Mouse (Mus musculus) layer of hippocampus, postnatal 25 days (tissue): ENCODE results near the gene Plekha6. TPM values are rescaled to one million over a fixed set of nuclear protein-coding genes. Genes with fewer than 3 reads are reported as not detected.

Experiments used
- DNase-seq, 2 experiments: peaks; one replicate each; pipeline ENCODE4 v3.0.0; 2022; ENCODE audit warnings: mixed read lengths in 2 of 2, low spot score in 1 of 2; ENCODE audit errors: extremely low spot score in 1 of 2
- total RNA-seq, 2 experiments: library from RNA; stranded (reverse); gene quantifications; 2 replicates each; pipeline ENCODE4 v1.2.3; 2021

The Plekha6 gene
- total RNA-seq, 2 experiments from 2014 or later: 34.4 to 52.1 TPM

DNA sequence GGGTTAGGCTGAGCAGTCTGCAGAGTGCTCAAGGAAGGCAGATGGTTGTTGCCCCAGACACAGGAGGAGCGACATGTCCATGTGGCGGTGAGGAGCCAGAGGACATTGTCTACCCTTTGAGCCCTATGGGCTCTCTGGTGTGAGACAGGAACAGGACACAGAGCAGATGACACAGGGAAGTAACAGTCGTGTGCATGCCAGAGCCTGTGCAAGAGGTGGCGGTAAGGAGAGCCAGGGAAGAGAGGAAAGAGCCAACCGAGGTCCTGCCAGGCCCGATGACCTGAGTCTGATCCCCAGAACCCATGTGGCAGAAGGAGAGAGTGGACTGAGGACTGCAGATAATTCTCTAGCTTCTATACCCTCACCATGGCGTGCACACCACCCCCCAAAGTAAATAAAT is 99.1 kb downstream of the Plekha6 start:
- no peak for DNase-seq

DNA sequence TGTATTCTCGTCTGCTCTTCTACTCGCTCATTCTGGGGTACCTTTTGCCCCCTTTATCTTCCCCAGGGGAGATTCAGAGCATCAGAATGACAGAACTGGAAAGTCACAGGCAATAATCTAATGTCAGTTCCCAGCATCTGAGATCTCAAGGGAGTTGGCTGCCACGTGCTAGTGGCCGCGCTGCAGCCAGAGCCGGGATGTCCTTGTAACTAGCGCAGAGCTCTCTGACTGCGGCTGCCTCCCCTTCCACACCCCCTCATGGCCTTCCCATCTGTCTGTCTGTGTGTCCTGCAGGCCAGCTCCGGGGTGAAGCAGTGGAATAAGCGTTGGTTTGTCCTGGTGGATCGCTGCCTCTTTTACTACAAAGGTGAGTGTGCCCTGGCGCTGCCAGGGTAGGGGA is 100.4 kb downstream of the Plekha6 start:
- no peak for DNase-seq

DNA sequence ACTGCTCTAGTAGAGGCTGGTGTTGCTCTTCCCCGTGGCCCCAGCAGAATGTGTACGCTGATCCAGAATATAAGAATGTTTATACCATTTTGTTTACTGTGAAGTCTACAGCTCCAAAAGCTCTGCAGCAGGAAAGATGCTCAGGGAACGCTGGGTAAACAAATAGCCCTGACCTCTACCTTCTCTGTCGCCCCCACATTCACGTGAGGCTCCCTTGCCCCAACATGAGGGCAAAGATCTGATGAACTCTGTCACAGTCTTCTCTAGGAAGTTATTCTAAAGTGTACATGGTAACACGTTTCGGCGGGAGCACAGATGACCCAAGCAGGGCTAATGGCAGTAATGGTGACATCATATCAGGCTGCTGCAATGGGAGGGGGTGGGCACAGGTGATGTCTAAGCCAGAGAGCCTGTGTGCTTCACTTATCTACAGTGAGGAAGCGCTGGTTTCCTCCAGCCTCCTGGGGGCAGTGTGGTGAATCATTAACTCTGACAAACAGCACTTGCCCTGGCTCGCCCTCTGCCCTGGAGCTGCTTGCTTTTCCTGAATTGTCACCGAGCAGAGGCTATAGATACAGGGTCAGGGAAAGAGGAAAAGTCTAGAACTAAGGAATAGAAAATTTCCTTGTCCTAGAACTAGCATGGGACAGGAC is 101.2 kb downstream of the Plekha6 start:
- no peak for DNase-seq

DNA sequence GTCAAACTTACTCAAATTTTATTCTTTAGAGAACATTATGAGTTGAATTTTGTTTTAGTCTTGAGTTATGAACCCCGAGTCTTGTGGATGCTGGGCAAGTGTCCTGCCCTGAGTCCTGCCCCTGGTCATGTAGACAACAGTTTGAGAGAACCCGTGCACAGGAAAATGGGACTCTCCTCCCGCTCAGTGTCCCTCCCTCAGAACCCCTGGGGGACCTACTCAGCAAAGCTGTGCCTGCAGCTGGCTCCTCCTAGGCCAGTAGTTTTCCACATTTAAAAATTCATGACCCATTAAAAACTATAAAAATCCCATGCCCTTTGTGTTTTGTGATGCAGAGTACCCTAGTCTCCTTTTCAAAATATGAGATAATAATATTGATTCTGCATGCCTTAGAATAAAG is 103.1 kb downstream of the Plekha6 start:
- DNase-seq: no peak

DNA sequence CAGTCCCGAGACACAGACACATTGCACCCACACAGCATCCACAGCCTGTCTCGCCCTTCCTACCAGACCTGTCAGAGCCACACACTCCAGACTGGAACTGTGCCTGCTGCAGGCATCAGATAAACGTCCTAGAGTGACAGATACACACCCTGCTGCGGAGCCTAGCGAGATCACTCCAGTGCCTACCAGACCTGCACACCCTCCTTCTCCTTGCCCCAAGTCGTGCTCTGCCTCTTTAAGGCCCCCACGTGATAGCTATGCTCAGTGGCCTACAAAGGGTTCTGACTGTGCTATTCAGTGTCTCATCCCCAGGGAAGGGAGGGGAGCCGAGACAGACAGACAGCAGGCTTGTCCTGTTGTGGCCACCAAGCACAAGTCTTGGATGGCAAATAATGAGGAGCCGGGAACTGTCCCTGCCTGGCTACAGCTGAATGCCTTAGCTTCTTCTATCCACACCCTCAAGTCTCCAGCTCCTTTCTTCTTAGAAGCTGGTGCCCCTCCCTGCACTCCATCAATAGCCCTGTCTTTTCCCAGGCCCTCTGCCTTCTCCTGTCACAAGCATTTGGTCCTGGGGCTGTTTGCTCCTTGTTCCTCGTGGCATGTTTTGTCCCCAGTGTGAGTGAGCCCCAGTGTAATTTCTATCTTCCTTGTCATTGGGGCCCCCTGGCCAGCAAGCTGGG is 103.9 kb downstream of the Plekha6 start:
- DNase-seq: peak; percentile 11 to 31

DNA sequence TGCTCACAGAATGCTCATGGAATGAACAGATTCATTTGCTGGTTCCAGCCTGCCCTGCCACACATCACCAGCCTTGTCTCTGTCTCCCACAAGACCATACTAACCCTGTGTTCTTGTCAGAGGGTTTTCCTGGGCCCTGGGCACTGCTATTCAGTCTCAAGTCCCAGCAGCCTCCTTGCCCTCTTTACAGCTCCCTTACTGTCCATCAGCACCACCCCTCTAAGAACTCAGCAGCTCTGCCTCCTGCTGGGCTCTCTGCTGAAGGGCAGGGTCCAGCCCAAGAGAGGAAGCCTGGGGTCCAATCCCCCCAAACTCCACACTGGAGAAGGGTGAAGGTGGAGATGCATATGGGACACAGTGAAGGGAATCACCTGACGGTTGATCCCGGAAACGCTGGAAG is 104.5 kb downstream of the Plekha6 start:
- DNase-seq: no peak

DNA sequence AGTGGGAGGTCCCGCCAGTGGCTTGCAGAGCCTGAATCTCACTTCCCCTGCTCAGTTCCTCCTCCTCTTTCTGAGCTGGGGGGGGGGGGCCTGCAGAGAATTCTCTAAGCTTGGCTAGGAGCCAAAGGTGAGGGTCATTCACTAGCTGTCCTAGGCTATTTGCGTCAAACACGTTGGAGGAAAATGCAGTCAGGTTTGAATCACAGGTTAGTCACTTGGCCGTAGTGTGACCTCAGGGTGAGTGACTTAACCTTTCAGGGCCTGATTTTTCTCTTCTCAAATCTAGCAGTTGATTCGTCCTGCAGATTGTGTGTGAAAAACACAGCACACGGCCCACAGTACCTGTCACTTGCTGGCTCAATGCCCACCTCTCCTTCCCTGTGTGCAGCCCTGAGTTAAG is 106.3 kb downstream of the Plekha6 start:
- no peak for DNase-seq

DNA sequence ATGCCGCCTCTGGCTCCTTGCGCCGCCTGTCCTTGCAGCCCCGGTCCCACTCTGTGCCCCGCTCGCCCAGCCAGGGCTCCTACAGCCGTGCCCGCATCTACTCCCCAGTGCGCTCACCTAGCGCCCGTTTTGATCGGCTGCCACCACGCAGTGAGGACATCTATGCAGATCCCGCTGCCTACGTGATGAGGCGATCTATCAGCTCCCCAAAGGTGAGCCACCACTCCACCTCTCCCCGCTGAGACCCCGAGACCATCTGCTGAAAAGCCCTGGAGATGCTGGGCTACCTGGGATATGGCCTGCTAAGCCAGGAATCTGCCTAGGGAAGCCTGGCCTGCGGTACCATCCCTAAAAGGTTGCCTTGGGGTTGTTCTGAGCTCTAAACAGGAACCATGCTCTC is 110.2 kb downstream of the Plekha6 start:
- no peak for DNase-seq

DNA sequence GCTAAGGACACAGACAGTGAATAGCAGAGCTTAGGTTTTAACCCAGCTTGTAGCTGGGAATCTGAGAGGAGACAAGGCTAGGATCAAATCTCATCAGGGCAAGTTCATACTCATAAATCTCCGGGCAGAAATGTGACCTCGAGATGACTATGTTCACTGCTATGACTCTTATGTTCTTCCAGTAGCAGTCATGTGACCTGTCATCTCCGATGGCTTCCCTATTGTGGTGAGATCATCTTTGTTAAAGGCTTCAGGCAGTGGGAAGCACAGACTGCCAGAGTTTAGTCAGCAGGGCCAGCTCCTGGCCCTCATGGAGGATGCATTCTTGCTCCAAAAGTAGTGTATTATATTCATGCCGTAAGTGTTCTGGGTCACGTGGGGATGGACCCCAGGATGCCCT is 113.0 kb downstream of the Plekha6 start:
- DNase-seq: no peak

DNA sequence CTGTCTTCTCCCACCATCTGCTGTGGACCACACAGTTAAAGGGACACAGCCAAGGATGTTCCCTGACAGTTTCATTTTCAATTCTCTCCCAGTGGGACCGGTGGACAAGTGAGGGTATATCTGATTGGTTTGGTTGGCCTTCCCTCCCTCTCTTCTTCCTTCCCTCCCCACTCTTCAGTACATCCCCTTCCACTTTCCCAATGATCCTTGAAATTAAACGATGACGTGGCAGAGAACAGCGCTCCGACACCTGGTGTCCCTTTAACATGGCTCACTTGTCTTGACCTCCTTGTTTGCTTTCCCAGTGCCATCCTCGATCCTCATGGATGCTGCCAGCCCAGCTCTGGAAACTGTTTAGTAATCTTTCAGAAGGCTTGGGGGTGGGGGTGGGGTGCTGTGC is 114.5 kb downstream of the Plekha6 start:
- DNase-seq: no peak

DNA sequence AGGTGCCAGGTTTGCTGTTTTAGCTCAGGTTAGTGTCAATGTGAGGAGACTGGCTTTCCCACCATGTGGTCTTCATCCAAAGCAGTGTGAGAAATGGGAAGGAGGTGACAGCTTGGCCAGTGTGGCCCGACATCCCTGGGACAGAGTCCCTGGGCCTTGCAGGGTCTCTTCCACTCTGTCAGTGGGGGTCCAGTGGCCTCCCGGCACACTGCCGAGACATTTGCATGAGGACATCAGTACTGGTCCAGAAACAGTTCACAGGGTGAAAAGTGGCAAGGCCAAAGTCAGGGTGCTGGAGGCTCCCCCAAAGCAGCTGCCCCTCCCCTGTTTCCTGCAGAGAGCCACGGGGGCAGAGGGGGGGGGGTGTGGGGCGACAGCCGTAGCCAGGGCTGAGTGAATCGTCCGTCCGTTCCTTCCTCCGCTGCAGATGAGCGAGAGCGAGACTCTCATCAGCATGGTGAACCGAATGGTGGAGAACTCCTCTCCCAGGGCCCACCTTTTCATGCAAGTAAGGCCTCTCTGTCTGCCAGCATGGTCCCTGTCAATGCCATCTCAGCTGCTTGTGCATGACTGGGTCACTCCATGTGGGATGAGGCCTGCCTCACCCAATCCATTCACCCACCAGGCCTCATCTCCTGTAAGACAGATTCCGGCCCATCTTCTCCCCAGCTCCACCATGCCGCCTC is 115.1 kb downstream of the Plekha6 start:
- no peak for DNase-seq

DNA sequence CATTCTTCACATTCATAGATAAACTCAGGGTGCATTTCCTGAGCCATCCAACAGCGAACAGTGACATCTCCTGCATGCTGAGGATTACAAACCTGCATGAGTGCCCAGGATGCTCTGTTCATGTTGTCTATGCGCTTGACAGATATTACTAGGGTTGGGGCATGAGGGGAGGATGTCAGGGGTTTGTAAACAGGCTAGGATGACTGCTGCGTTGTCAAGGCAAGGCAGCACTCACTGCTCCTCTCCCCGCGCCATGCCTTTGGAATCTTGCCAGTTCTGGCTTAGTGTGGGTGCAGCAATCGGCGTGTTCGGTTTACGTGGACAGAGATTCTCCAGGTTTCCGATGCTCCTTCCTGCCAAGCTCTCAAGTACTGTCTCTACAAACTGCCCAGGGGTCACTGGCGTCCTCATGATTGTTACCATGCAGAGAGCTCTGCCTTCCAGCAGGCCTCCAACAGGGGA is 115.7 kb downstream of the Plekha6 start:
- DNase-seq: peak; percentile 30 to 47

DNA sequence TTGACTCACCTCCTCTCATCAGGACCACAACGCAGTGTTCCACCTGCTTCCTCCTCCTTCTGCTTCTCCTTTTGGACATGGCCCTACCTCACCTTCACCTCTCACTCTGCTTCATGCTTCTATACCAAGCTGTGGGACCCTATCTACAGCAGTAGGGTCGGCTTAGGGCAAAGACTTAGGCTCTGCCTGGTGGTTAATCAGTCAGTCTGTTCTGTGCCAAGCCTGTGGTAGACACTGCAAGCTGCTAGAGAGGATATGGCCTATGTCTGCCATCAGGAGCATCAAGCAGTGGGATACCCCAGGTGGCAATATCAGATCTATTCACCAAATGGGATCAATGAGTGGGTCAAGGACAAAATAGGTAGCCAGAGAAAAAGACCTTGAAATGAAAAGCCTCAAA is 116.5 kb downstream of the Plekha6 start:
- DNase-seq: no peak

DNA sequence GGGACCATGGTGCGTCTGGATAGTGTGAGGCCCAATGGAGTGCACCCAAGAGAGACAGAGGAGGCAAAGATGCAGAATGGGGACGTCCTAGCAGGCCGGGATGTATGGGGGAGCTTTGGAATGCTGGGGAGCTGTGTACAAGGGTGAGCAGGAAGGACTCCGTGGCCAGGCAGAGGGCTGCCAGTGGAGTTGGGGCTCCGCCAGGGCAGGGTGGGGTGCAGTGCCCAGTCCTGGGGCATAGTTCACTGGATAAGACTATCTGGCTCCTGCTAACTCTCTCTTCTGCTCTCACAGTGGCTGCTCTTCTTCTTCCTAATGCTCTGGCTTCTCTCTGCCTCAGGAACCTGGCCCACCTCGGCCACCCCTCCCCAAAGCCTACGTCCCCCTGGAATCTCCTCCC is 121.9 kb downstream of the Plekha6 start:
- no peak for DNase-seq

DNA sequence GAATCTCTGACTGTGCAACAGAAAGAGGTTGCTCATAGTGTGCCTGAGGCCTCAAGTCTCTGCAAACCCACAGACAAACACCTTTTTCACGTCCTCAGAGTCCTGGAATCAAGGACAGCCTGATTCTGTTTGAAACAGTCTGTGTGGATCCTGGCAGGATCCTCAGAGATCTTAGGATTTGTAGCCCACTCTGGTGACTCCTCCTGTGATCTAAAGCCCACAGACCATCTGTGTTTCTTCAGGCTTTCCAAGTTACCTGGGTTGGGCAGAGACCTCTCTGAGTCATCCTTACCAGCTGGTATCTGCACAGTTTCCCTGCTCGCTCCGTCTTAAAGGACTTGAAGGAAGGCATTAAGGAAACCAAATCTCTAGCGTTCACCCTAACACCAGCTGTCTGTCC is 123.0 kb downstream of the Plekha6 start:
- no peak for DNase-seq

DNA sequence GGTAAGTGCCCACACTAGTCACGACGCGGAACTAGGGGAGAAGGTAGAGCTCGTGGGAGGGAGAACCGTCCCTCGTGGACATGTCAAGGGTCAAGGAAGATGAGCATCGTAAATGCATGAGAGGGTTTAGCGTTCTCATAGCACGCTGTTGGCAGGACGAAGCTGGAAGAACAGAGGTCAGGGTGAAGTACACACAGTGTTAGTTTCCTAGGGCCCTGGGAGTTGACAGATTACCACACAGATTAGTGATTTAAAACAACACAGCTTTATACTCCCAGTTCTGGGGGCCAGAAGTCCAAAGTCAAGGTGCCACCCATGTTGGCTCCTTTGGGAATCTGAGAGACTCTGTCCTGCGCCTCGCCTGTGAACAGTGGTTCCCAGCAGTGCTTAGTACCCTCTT is 123.9 kb downstream of the Plekha6 start:
- no peak for DNase-seq

DNA sequence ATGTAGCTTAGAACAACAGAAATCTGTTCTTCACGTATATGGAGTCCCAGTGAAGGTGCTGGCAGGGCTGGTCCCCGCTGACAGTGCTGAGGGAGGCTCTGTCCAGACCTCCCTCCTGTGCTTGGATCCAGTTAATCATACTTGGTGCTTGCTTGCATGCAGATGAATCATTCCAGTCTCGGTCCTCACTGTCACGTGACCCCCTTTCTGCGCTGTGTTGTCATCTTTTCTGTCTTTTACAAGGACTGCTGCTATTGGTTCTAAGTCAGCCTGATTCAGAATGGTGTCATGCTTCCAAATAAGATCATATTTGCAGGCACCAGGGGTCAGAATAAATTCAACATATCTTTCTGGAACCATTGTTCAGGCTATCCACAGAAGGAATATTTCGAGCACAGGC is 127.9 kb downstream of the Plekha6 start:
- DNase-seq: no peak

DNA sequence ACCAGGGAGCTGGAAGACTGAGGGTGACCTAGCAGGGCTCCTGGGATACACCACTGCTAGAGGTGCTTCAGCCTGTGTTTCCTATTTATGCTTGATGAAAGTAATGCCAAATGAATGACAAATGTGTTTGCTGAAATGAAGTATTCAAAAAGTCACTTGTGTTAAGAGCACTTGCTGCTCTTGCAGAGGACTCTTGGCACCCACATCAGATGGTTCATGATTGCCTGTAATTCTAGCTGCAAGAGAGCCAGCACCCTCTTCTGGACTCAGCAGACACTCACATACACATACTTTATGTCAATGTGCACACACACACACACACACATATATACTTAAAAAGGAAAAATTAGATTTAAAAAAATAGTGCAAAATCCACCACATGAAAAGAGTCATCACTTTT is 128.6 kb downstream of the Plekha6 start:
- DNase-seq: no peak

DNA sequence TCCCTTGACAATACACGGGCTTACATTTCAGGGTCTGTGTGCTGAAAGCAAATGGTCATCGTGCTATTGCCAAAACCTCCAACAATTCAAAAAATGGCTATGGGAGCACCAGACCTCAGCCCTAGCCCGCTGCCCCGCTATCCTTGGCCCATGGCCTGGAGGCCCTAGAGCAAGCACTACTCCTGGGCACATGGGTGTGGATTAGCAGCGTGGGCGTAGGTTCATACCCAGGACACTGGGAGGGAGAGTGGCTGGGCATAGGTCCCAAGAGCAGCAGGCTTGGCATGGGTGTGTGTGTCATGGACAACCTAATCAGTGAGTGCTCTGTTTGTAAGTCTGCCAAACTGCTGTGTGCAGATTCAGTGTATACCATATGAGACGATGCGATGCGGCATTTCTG is 132.4 kb downstream of the Plekha6 start:
- DNase-seq: no peak

DNA sequence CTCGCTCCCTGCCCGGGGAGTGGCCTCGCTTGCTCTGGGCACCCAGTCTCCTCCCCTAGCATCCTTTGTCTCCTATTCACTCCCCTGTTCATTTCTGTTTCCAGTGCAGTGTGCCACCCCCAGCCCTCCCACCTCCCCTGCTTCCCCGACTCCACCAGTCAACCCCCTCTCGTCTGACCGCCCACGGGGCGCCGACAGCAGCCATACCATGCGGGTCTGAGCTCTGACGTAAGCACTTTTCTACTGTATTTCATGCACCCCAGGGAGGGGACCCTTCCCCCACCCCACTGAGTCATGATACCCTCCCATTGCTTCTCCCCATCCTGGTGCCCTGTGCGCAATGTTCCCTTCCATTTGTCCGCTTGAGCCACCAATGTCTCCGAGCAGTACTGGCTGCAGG is 134.8 kb downstream of the Plekha6 start:
- no peak for DNase-seq

DNA sequence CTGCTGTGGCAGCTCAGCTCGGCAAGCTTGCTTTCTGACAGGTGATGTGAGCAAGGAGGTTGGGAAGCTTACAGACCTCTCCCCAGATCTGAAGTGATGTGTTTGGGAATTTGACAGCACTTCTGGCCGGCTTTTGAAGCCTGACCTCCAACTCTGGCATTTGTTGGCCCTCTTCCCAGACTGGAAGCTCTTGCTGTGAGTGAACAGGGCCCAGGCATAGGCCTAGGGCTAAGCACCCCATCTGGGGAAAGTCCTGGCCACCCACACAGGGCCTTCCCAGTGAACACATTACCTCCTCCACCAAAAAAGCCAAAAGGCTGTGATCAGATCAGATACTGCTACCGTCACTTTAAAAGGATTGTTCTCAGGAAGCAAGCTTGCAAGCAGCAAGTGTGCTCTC is 138.5 kb downstream of the Plekha6 start:
- no peak for DNase-seq

DNA sequence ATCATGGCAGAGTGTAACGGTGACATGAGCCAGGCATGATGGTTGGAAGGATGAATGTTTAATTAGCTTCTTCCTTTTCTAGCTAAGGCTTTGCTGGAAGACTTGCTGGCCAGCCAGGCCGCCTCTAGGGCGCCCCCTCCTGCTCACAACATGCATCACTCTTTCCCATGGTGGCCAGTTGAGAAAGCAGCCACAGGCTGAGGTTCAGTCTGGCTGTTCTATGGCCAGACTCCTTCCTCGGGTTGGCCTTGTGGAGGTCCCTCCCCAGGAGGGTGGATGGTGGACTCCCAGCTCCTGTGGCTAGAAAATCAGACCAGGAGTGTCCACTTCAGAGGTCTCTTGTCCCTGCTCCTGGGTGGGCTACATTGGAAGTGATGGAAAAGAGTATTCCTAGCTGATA is 142.8 kb downstream of the Plekha6 start:
- DNase-seq: peak; percentile 66 to 79
